Mouse (Mus musculus): ENCODE results near the gene Gm38394.

The Gm38394 gene

GRCm38 (mm10) chr1:133661203-133661933, at the start of gene Gm38394:
Gm38394 (minus strand) TSS chr1:133661318.
- in situ Hi-C loops (cut with MboI; ENCODE audit: unreplicated experiment in 2 of 2): loop anchor here (5.0 to 25.0 kb wide), 2 partner anchors 41 to 1649 kb away; partner anchors contain the start of gene Elk4 (in 1 of the 2)

DNA sequence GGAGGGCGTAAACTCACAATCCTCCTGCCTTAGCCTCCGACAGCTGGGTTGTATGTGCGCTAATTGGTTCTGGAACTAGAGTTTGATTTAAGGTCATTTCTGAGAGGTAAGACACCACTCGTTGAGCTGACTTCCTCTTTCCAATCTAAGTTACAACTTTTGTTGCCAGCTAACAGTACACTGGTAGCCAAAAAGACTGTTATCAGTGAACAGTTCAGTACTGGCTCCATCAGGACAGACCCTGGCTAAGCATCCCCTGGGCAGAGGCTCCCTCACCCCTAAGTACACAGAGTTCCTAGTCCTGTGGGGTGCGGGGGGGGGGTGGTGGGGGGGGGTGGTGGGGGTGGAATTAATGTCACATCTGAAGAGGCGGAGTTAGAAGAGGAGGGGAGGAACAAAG, 49.8 kb upstream of the Gm38394 start:
- in situ Hi-C loops (cut with MboI; ENCODE audit: unreplicated experiment in 2 of 2): loop anchor here (10.0 kb wide), 5 partner anchors 334 to 546 kb away; partner anchors contain the start of gene Plekha6 (in 1 of the 2)

DNA sequence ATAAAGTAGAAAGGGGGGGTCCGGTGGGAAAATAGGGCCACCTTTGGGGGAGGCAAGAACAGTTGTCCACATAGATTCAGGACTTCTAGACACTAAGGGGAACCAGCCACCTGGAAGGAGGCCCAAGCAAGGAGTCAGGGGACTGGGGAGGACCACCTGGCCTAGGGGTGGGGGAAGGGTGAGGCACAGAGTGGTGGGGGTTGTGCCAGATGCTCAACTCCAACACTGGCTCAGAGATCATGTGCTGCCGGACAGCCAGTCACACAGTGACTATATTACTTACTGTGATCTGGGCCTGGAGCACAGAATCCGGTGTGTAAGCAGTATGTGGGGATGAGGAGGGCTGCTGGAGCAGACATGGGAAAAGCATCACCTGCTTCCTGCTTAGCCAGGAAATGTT, 48.2 kb upstream of the Gm38394 start:
- in situ Hi-C loops (cut with MboI; ENCODE audit: unreplicated experiment in 2 of 2): loop anchor here in 1 of 2 experiments (10.0 kb wide), 1 partner anchor 574 kb away; the partner anchor contains the start of gene Ppp1r15b

- in situ Hi-C loops (cut with MboI; ENCODE audit: unreplicated experiment in 2 of 2): loop anchor here (5.0 to 10.0 kb wide), 2 partner anchors 40 to 567 kb away; partner anchors contain the start of genes Gm38394 (in 1 of the 2), Ppp1r15b (in 1 of the 2) and Zbed6 (in 1 of the 2)
Observed at GRCm38 (mm10) chr1:133701824-133702223, 40.7 kb upstream of the Gm38394 start.

DNA sequence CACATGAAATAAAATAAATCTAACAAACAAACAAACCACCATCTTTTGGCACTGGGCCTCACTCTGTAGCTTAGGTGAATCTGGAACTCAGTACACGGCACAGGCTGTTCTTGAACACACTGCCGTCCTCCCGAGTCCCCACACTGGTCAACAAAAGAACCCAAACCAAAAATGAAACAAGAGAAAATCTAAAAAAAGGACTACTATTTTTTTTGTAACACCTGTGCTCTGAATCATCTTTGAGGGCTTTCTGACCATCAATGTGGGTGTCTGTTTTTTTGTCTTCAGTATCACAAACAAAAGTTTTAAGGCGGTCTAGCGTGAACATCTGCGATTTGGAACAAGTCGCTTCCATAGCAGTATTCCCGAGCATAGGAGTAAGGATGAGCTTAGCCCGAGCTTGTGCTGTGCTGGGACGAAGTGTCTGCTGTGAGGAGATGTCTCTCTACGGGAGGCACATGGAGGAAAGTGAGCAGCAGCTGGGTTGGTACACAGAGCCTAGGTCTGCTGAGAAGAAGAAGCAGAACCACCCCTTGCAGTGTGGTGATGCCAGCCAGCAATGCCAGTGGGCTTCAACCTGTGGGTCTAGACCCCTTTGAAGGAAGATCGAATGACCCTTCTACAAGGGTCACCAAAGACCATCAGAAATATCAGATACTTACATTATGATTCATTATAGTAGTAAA, 37.0 kb upstream of the Gm38394 start:
- in situ Hi-C loops (cut with MboI; ENCODE audit: unreplicated experiment in 2 of 2): loop anchor here in 1 of 2 experiments (5.0 to 10.0 kb wide), 3 partner anchors 41 to 683 kb away; no protein-coding TSS in a partner anchor

DNA sequence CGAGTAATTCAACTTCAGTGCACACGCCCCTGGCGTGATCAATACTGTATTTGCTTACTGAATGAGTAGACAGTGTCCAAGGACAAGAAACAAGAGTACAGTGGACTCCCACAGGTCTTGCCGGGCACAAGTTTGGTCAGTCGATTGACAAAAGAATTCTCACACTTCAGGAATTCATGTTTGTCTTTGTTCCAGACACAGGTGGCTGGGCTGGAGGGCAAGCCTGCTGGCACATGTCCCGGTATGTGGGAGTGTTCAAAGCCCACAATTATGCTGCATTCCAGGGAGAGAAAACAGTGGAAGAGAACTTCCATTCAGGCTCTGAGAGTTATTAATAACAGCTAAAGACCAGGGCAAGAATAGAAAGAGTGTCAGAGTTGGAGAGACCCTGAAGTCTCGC, 34.8 kb upstream of the Gm38394 start:
- in situ Hi-C loops (cut with MboI; ENCODE audit: unreplicated experiment in 2 of 2): loop anchor here in 1 of 2 experiments (5.0 to 10.0 kb wide), 3 partner anchors 39 to 681 kb away; no protein-coding TSS in a partner anchor

DNA sequence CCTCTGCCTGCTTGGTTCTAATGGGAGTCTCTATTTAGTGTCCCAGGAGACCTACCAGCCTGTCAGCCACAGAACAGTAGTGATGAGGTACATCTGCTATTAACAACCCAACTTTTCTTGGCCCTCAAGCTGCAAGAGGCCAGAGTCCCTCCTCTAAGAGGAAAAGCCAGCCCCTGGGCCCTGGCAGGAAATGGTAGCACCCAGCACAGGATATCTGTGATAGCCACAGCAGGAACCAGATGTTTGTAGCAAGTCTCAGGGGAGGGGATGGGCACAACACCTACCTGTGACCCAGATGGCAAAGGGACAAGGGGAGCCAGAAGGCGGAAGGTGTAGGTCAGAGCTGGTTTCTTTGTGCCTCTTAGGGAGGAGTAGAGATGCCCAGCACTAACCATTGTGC, 33.8 kb upstream of the Gm38394 start:
- in situ Hi-C loops (cut with MboI; ENCODE audit: unreplicated experiment in 2 of 2): loop anchor here in 1 of 2 experiments (5.0 to 10.0 kb wide), 3 partner anchors 38 to 680 kb away; no protein-coding TSS in a partner anchor

GRCm38 (mm10) chr1:133694301-133694700, 33.2 kb upstream of the Gm38394 start:
- in situ Hi-C loops (cut with MboI; ENCODE audit: unreplicated experiment in 2 of 2): loop anchor here in 1 of 2 experiments (10.0 kb wide), 2 partner anchors 370 to 680 kb away; no protein-coding TSS in a partner anchor

DNA sequence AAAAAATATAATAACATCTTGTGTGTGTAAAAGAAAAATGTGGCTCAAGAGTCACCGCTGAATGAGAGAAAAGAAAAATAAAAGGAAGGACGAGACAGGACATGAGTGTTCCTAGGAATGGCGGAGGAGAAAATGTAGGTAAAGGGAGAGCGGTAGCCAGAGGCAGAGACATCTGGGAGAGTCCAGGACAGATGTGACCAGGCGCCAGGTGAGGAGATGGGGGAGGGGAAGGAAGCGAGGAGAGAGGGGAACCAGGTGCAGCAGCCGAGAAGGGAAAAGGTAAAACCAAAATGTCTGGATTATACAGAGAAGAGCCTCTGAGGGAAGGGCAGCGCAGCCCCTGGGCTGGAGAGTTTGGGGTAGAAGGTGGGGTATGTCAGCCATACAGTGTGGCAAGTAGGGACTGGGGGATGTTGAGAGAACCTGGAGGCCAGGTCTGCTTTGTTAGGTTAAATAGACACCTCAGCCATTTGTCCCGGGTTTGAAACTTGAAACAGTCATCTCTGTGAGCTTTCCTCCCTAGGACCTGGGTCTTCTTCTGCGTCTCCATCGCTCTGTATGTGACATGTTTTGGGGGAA, 32.5 kb upstream of the Gm38394 start:
- in situ Hi-C loops (cut with MboI; ENCODE audit: unreplicated experiment in 2 of 2): loop anchor here in 1 of 2 experiments (10.0 kb wide), 2 partner anchors 371 to 679 kb away; no protein-coding TSS in a partner anchor

DNA sequence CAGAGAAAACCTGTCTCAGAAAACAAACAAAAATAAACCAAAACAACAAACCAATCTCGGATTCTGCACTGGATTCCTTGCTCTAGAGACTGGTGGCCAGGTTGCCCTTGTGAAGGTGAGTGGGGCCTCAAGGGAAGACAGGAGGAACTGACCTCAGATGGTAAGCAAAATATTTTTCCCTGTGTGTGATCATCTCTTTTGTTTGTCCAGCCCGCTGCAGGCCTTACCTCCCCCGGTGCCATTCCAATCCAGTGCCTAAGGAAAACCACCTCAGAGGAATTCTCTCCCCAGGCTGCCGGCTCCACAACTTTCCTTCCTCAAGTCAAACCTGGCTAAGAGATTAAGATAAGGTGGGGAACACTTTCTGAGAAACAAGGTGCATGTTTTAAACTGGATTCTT, 31.1 kb upstream of the Gm38394 start:
- in situ Hi-C loops (cut with MboI; ENCODE audit: unreplicated experiment in 2 of 2): loop anchor here in 1 of 2 experiments (10.0 kb wide), 2 partner anchors 373 to 677 kb away; no protein-coding TSS in a partner anchor

GRCm38 (mm10) chr1:133691046-133691445, 29.9 kb upstream of the Gm38394 start:
- in situ Hi-C loops (cut with MboI; ENCODE audit: unreplicated experiment in 2 of 2): loop anchor here in 1 of 2 experiments (10.0 kb wide), 2 partner anchors 374 to 676 kb away; no protein-coding TSS in a partner anchor

DNA sequence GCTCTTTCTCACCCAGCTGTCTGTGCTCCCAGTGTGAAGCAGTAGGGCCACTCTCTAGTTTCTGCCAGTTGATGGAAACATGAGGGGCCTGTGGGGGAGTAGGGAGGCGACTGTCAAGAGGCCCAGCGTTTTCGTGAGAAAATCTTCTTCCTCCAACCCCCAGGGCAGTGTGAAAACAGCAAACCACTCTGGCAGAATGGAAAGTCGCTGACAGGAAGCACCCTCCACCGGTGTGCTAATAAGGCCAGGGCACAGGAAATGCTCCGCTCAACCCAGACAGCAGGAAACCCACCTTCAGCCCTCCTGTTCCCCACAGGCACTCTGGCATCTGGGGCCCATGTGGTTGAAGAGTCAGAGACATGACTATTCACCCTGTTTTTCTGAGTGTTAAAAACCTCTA, 28.8 kb upstream of the Gm38394 start, which contains the start of gene Lax1:
Gene Lax1 (minus strand): TSS at position 212 of the 400 bp plus-strand sequence.
- in situ Hi-C loops (cut with MboI; ENCODE audit: unreplicated experiment in 2 of 2): loop anchor here in 1 of 2 experiments (10.0 kb wide), 2 partner anchors 375 to 675 kb away; no protein-coding TSS in a partner anchor

GRCm38 (mm10) chr1:133688301-133688700, 27.2 kb upstream of the Gm38394 start:
- in situ Hi-C loops (cut with MboI; ENCODE audit: unreplicated experiment in 2 of 2): no loop called here

- in situ Hi-C loops (cut with MboI; ENCODE audit: unreplicated experiment in 2 of 2): no loop called here
Observed at GRCm38 (mm10) chr1:133685749-133686519, 24.8 kb upstream of the Gm38394 start.

- in situ Hi-C loops (cut with MboI; ENCODE audit: unreplicated experiment in 2 of 2): loop anchor here in 1 of 2 experiments (25.0 kb wide), 1 partner anchor 1660 kb away; the partner anchor contains the start of gene Elk4
Observed at GRCm38 (mm10) chr1:133671801-133672200, 10.7 kb upstream of the Gm38394 start.

DNA sequence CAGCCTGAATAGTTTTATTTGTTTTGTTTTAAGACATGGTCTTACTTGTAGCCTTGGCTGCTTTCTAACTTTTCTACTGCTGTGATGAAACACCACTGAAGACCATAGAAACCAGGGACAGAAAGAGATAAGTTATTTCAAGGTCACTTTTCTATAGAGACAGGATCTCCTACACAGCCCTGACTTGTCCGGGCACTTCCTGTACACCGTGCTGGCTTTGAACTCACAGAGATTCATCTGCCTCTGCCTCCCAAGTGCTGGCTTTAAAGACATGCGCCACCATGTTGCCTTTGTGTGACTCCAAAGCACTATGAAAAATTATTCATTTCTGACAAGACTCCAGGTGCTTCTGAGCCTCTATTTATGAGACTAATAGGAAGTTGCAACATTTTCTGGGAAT, 10.1 kb upstream of the Gm38394 start:
- in situ Hi-C loops (cut with MboI; ENCODE audit: unreplicated experiment in 2 of 2): loop anchor here in 1 of 2 experiments (25.0 kb wide), 1 partner anchor 1659 kb away; the partner anchor contains the start of gene Elk4

GRCm38 (mm10) chr1:133670776-133671175, 9.7 kb upstream of the Gm38394 start:
- in situ Hi-C loops (cut with MboI; ENCODE audit: unreplicated experiment in 2 of 2): loop anchor here in 1 of 2 experiments (25.0 kb wide), 1 partner anchor 1658 kb away; the partner anchor contains the start of gene Elk4

DNA sequence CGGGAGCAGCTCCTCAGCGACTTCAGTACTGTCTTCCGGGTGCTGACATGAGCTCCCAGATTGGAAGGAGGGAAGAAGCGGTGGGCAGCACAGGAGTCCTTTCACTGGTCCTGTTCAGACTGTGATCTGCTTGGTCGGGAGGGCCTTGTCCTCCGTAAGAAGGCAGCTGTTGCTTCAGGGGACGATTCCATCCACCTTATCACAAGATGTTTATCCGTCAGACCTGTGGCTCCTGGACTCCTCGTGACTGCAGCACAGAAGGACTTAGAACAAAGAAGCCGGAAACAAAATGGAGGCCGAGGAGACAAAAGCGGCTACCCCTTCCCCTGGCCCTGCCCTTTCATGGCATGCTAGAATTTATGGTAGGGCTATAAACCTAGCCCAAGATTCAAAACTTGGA, 9.1 kb upstream of the Gm38394 start:
- in situ Hi-C loops (cut with MboI; ENCODE audit: unreplicated experiment in 2 of 2): loop anchor here in 1 of 2 experiments (25.0 kb wide), 1 partner anchor 1658 kb away; the partner anchor contains the start of gene Elk4

- in situ Hi-C loops (cut with MboI; ENCODE audit: unreplicated experiment in 2 of 2): loop anchor here in 1 of 2 experiments (25.0 kb wide), 1 partner anchor 1656 kb away; the partner anchor contains the start of gene Elk4
Observed at GRCm38 (mm10) chr1:133668618-133669017, 7.5 kb upstream of the Gm38394 start.
